Mouse (Mus musculus) CH12.LX (cell line): ENCODE data around the gene Ktn1. TPM values are rescaled to one million over a fixed set of nuclear protein-coding genes. Genes with fewer than 3 reads are reported as not detected.

Source experiments
- DNase-seq: peaks from one replicate; pipeline ENCODE4 v3.0.0-alpha.2; 2013; ENCODE audit errors: extremely low read depth
- H3K27ac ChIP-seq: 2 replicates; pipeline ENCODE4 v1.5.1; 2012; ENCODE audit warnings: low read depth, mild to moderate bottlenecking, control low read depth, moderate library complexity; ENCODE audit not compliant: insufficient read depth
- H3K27me3 ChIP-seq: replicated peaks from 2 replicates; pipeline ENCODE3; 2012; ENCODE audit warnings: inconsistent platforms
- H3K36me3 ChIP-seq, 2 experiments: replicated peaks in 1 of 2; 2 replicates each; pipeline versions ENCODE3 to v1.6.1; 2012; ENCODE audit warnings: inconsistent platforms in 1 of 2, low read length in 1 of 2, mild to moderate bottlenecking in 1 of 2, mixed read lengths in 1 of 2, moderate library complexity in 1 of 2; ENCODE audit not compliant: control insufficient read depth in 1 of 2, insufficient read depth in 1 of 2
- H3K4me1 ChIP-seq, 2 experiments: 2 replicates each; pipeline ENCODE4 v1.6.1; 2012; ENCODE audit warnings: inconsistent platforms in 1 of 2, moderate library complexity in 1 of 2; ENCODE audit not compliant: insufficient read depth in 2 of 2, control insufficient read depth in 1 of 2
- H3K4me2 ChIP-seq: 2 replicates; pipeline ENCODE4 v1.6.1; 2012; ENCODE audit warnings: low read depth, mild to moderate bottlenecking, control low read depth; ENCODE audit not compliant: poor library complexity, insufficient read depth, severe bottlenecking
- H3K4me3 ChIP-seq, 3 experiments: fragments of 150-350 bp in 1 of 3; sonication (generic) in 1 of 3; replicated peaks in 1 of 3; 2 replicates each; pipeline versions ENCODE3 to v1.5.1; 2011 to 2012; ENCODE audit warnings: low read depth in 2 of 3, low read length in 2 of 3, mild to moderate bottlenecking in 2 of 3, moderate library complexity in 2 of 3, control low read depth in 1 of 3, improper control_type of control experiment in 1 of 3, inconsistent platforms in 1 of 3, mixed read lengths in 1 of 3; ENCODE audit not compliant: poor library complexity in 1 of 3
- H3K79me2 ChIP-seq: replicated peaks from 2 replicates; pipeline ENCODE4 v1.6.1; 2012; ENCODE audit warnings: mild to moderate bottlenecking, moderate library complexity; ENCODE audit not compliant: control insufficient read depth, poor library complexity, insufficient read depth, severe bottlenecking; ENCODE audit errors: extremely low read depth
- H3K9ac ChIP-seq: 2 replicates; pipeline ENCODE4 v1.6.1; 2012; ENCODE audit warnings: low read depth, mild to moderate bottlenecking, control low read depth, moderate library complexity; ENCODE audit not compliant: insufficient read depth
- H3K9me3 ChIP-seq: replicated peaks from 2 replicates; pipeline ENCODE3; 2012; ENCODE audit warnings: low read length, inconsistent platforms, mixed read lengths
- BHLHE40 ChIP-seq: IDR thresholded peaks from 2 replicates; pipeline ENCODE4 v1.6.1; 2011; ENCODE audit warnings: mild to moderate bottlenecking, low read depth, low read length, improper control_type of control experiment
- HCFC1 ChIP-seq: IDR thresholded peaks from 2 replicates; pipeline ENCODE4 v1.6.1; 2012; ENCODE audit warnings: low read depth, mild to moderate bottlenecking, inconsistent platforms, low read length, improper control_type of control experiment
- IRF4 ChIP-seq: IDR thresholded peaks from 2 replicates; pipeline ENCODE4 v1.6.1; 2014; ENCODE audit warnings: low read depth, mild to moderate bottlenecking, inconsistent platforms, low read length, improper control_type of control experiment
- JUN ChIP-seq: IDR thresholded peaks from 2 replicates; pipeline ENCODE4 v1.6.1; 2011; ENCODE audit warnings: low read depth, mild to moderate bottlenecking, low read length, improper control_type of control experiment, moderate library complexity; ENCODE audit not compliant: insufficient read depth
- JUND ChIP-seq: conservative IDR thresholded peaks from 2 replicates; pipeline ENCODE4 v1.6.1; 2011; ENCODE audit warnings: low read depth, low read length, improper control_type of control experiment
- MAX ChIP-seq: IDR thresholded peaks from 2 replicates; pipeline ENCODE4 v1.6.1; 2011; ENCODE audit warnings: low read length, improper control_type of control experiment
- MAZ ChIP-seq: IDR thresholded peaks from 2 replicates; pipeline ENCODE4 v1.6.1; 2012; ENCODE audit warnings: low read depth, mild to moderate bottlenecking, inconsistent platforms, low read length, improper control_type of control experiment, moderate library complexity
- MEF2A ChIP-seq: IDR thresholded peaks from 2 replicates; pipeline ENCODE4 v1.6.1; 2014; ENCODE audit warnings: low read depth, mild to moderate bottlenecking, inconsistent platforms, low read length, improper control_type of control experiment, borderline replicate concordance
- MXI1 ChIP-seq: IDR thresholded peaks from 2 replicates; pipeline ENCODE4 v1.6.1; 2011; ENCODE audit warnings: mild to moderate bottlenecking, low read depth, low read length, improper control_type of control experiment
- MYC ChIP-seq: IDR thresholded peaks from 2 replicates; pipeline ENCODE4 v1.6.1; 2011; ENCODE audit warnings: low read depth, mild to moderate bottlenecking, improper control_type of control experiment, low read length
- NRF1 ChIP-seq: IDR thresholded peaks from 2 replicates; pipeline ENCODE4 v1.6.1; 2014; ENCODE audit warnings: low read depth, mild to moderate bottlenecking, inconsistent platforms, low read length, improper control_type of control experiment, moderate library complexity
- PAX5 ChIP-seq: IDR thresholded peaks from 2 replicates; pipeline ENCODE4 v1.6.1; 2012; ENCODE audit warnings: low read length, inconsistent platforms, mixed read lengths
- SIN3A ChIP-seq: IDR thresholded peaks from 2 replicates; pipeline ENCODE4 v1.6.1; 2012; ENCODE audit warnings: low read length, improper control_type of control experiment, inconsistent platforms
- TCF12 ChIP-seq: IDR thresholded peaks from 2 replicates; pipeline ENCODE4 v1.6.1; 2014; ENCODE audit warnings: low read depth, mild to moderate bottlenecking, inconsistent platforms, low read length, improper control_type of control experiment
- UBTF ChIP-seq: IDR thresholded peaks from 2 replicates; pipeline ENCODE4 v1.6.1; 2012; ENCODE audit warnings: low read depth, mild to moderate bottlenecking, inconsistent platforms, low read length, improper control_type of control experiment, moderate library complexity
- USF1 ChIP-seq: IDR thresholded peaks from 2 replicates; pipeline ENCODE4 v1.6.1; 2014; ENCODE audit warnings: low read depth, mild to moderate bottlenecking, inconsistent platforms, low read length, improper control_type of control experiment
- ZC3H11A ChIP-seq: IDR thresholded peaks from 2 replicates; pipeline ENCODE4 v1.6.1; 2012; ENCODE audit warnings: low read depth, mild to moderate bottlenecking, inconsistent platforms, low read length, improper control_type of control experiment
- dilution Hi-C: fragments of 300-500 bp; cut with MboI; formaldehyde crosslinking; loops from 2 replicates; pipeline ENCODE4 v1.14.3; 2020; ENCODE audit warnings: low sequenced_read_pairs; ENCODE audit not compliant: extremely low pct_unique_long_range_greater_than_20kb, extremely low pct_ligation_motif_present
- in situ Hi-C: fragments of 300-500 bp; cut with MboI; formaldehyde crosslinking; loops from 3 replicates; pipeline ENCODE4 v1.14.3; 2019; ENCODE audit warnings: low sequenced_read_pairs, low pct_ligation_motif_present, low pct_unique_long_range_greater_than_20kb, mixed read lengths
- polyA plus RNA-seq: library from polyadenylated mRNA; unstranded; fragments of >175 nt; gene quantifications from 2 replicates; pipeline ENCODE4 v1.2.1, GENCODE M21; 2012; ENCODE audit warnings: low read depth; ENCODE audit not compliant: insufficient read length
- total RNA-seq, 2 experiments: library from RNA; depleted of rRNA; stranded (reverse); fragments of 300-350 nt in 1 of 2; fragments of >200 nt in 1 of 2; gene quantifications; 2 replicates each; pipeline ENCODE4 v1.2.3; 2012 to 2014

The Ktn1 gene
- total and polyA plus RNA-seq, 3 experiments = 23.2 to 56.5 (median 25.6) TPM

GRCm38 (mm10) chr14:47626812-47627211 lies 21.4 kb upstream of the Ktn1 start:
- TF ChIP-seq JUND (no peak), MXI1 (no peak), MEF2A (no peak), TCF12 (no peak), ZC3H11A (no peak), PAX5 (no peak), USF1 (no peak)
- Histone ChIP-seq H3K27ac (no peak overlapping the region), H3K79me2 (no peaks in the 10 kb centered on the region)

GRCm38 (mm10) chr14:47627360-47627759 lies 20.9 kb upstream of the Ktn1 start:
- Histone ChIP-seq H3K36me3 (no peaks in the 10 kb centered on the region), H3K4me1 (peaks cover 4 to 30% of the 10 kb centered on the region in 2 experiments; a peak in 3 of 4 replicates), H3K79me2 (no peaks in the 10 kb centered on the region), H3K27ac (no peak overlapping the region), H3K9ac (no peak overlapping the region), H3K27me3 (no peaks in the 10 kb centered on the region), H3K9me3 (no peaks in the 10 kb centered on the region), H3K4me2 (no peak overlapping the region), H3K4me3 (no peak overlapping the region)
- in situ Hi-C loops (no loop called here), dilution Hi-C loops (no loop called here)
- DNase-seq = no peak
- TF ChIP-seq IRF4 = no peak
- no peak for TF ChIP-seq TCF12
- TF ChIP-seq MAZ = no peak
- no peak for TF ChIP-seq BHLHE40
- TF ChIP-seq SIN3A = no peak
- TF ChIP-seq MXI1 = no peak
- TF ChIP-seq MAX = no peak
- TF ChIP-seq MYC = no peak
- TF ChIP-seq UBTF = no peak
- no peak for TF ChIP-seq NRF1
- no peak for TF ChIP-seq JUN
- TF ChIP-seq HCFC1 = no peak

More at GRCm38 (mm10) chr14:47626812-47627211, 21.4 kb upstream of the Ktn1 start:
- 0 out of 2 replicates have a peak overlapping the region, but pooled peaks have one; percentile 55 for H3K4me2 ChIP-seq
- H3K27me3 ChIP-seq = no peaks in the 10 kb centered on the region
- in situ Hi-C loops = no loop called here
- H3K4me3 ChIP-seq = no peak overlapping the region
- peak; percentile 20 for DNase-seq
- no peaks in the 10 kb centered on the region for H3K36me3 ChIP-seq
- dilution Hi-C loops = no loop called here
- no peak overlapping the region for H3K9ac ChIP-seq
- H3K4me1 ChIP-seq = peaks cover 4 to 32% of the 10 kb centered on the region in 2 experiments; a peak in 3 of 4 replicates
- no peaks in the 10 kb centered on the region for H3K9me3 ChIP-seq
